Mouse (Mus musculus): Measurements from ENCODE around the gene Gimap8. TPM values are rescaled to one million over a fixed set of nuclear protein-coding genes. Genes with fewer than 3 reads are reported as not detected.

Gimap8 gene
- total and polyA plus RNA-seq, 3 experiments, result not detected

- Histone ChIP-seq H3K79me2 (ENCODE audit: control insufficient read depth, insufficient read depth, low read length, poor library complexity) (no peaks in the 10 kb centered on the region), H3K27ac (ENCODE audit: control insufficient read depth, low read depth, low read length) (no peak overlapping the region), H3K9ac (ENCODE audit: control insufficient read depth, low read depth, low read length, poor library complexity, severe bottlenecking) (no peak overlapping the region), H3K36me3 (ENCODE audit: control insufficient read depth in 1 of 2, insufficient read depth in 2 of 2, low read length in 2 of 2) (no peaks in the 10 kb centered on the region), H3K9me3 (replicated peaks; ENCODE audit: insufficient read depth, low read length) (no peaks in the 10 kb centered on the region), H3K4me1 (ENCODE audit: control insufficient read depth in 1 of 2, insufficient read depth in 2 of 2, low read length in 2 of 2) (no peaks in the 10 kb centered on the region), H3K27me3 (ENCODE audit: control insufficient read depth in 1 of 2, insufficient read depth in 2 of 2, low read length in 2 of 2) (no peaks in the 10 kb centered on the region), H3K4me3 (ENCODE audit: control insufficient read depth in 1 of 2, insufficient read depth in 1 of 2, low read depth in 2 of 2, low read length in 2 of 2) (no peak overlapping the region)
- TF ChIP-seq KAT2A (conservative IDR thresholded peaks at IDR 0.05; ENCODE audit: low read depth, low read length), result no peak
- TF ChIP-seq SMC3 (IDR thresholded peaks at IDR 0.05; ENCODE audit: low read depth, low read length), result no peak
- no peak for TF ChIP-seq EP300 (IDR thresholded peaks at IDR 0.05; ENCODE audit: low read depth in 1 of 2, low read length in 2 of 2)
- no peak for TF ChIP-seq USF1 (IDR thresholded peaks at IDR 0.05; ENCODE audit: low read depth, low read length)
- no peak for TF ChIP-seq MAZ (IDR thresholded peaks at IDR 0.05; ENCODE audit: low read depth, low read length)
- TF ChIP-seq MYC (IDR thresholded peaks at IDR 0.05; ENCODE audit: low read depth, low read length), result no peak
- no peak for TF ChIP-seq TBP (IDR thresholded peaks at IDR 0.05; ENCODE audit: low read depth, low read length)
- TF ChIP-seq MAX (IDR thresholded peaks at IDR 0.05; ENCODE audit: low read length), result no peak
- TF ChIP-seq ZKSCAN1 (IDR thresholded peaks at IDR 0.05; ENCODE audit: low read depth, low read length), result no peak
- no peak for TF ChIP-seq BHLHE40 (IDR thresholded peaks at IDR 0.05; ENCODE audit: borderline replicate concordance, low read depth, low read length)
- no peak for TF ChIP-seq POLR2A (IDR thresholded peaks at IDR 0.05; ENCODE audit: control insufficient read depth in 1 of 2, insufficient read depth in 1 of 2, low read depth in 1 of 2, low read length in 2 of 2, poor library complexity in 1 of 2)
- DNase-seq (ENCODE audit: low read depth, low spot score), result no peak
These were observed 18.0 kb upstream of the Gimap8 start for GRCm38 (mm10) chr6:48628808-48629660.

DNA sequence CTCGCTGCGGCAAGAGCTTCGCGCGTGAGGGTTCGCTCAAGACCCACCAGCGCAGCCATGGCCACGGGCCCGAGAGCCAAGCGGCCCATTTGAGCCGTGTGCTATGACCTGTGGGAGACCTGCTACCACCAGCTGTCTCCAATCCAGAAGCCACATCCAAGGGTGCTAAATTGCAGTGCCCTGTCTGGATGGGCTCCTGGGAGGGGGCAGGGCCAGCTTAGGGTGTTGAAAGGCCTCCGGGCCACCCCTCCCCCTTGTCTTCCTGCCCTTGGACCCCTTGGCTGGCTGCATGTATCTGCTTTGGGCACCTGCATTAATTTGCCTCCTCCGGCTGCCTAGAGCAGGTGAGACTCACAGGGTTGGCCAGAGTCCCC is 17.4 kb upstream of the Gimap8 start:
- Histone ChIP-seq H3K36me3 (ENCODE audit: control insufficient read depth in 1 of 2, insufficient read depth in 2 of 2, low read length in 2 of 2) (no peaks in the 10 kb centered on the region), H3K9me3 (replicated peaks; ENCODE audit: insufficient read depth, low read length) (no peaks in the 10 kb centered on the region), H3K4me3 (ENCODE audit: control insufficient read depth in 1 of 2, insufficient read depth in 1 of 2, low read depth in 2 of 2, low read length in 2 of 2) (no peak overlapping the region), H3K27ac (ENCODE audit: control insufficient read depth, low read depth, low read length) (no peak overlapping the region), H3K79me2 (ENCODE audit: control insufficient read depth, insufficient read depth, low read length, poor library complexity) (no peaks in the 10 kb centered on the region), H3K27me3 (ENCODE audit: control insufficient read depth in 1 of 2, insufficient read depth in 2 of 2, low read length in 2 of 2) (no peaks in the 10 kb centered on the region), H3K4me1 (ENCODE audit: control insufficient read depth in 1 of 2, insufficient read depth in 2 of 2, low read length in 2 of 2) (no peaks in the 10 kb centered on the region), H3K9ac (ENCODE audit: control insufficient read depth, low read depth, low read length, poor library complexity, severe bottlenecking) (no peak overlapping the region)
- no peak for TF ChIP-seq RCOR1 (IDR thresholded peaks at IDR 0.05; ENCODE audit: low read depth, low read length)
- no peak for TF ChIP-seq BHLHE40 (IDR thresholded peaks at IDR 0.05; ENCODE audit: borderline replicate concordance, low read depth, low read length)
- TF ChIP-seq SIN3A (IDR thresholded peaks at IDR 0.05; ENCODE audit: low read length), result no peak
- TF ChIP-seq USF2 (IDR thresholded peaks at IDR 0.05; ENCODE audit: borderline replicate concordance in 1 of 2, insufficient read depth in 1 of 2, low read depth in 1 of 2, low read length in 2 of 2), result no peak
- TF ChIP-seq ZNF384 (IDR thresholded peaks at IDR 0.05; ENCODE audit: low read depth, low read length), result no peak
- no peak for TF ChIP-seq ZMIZ1 (IDR thresholded peaks at IDR 0.05; ENCODE audit: low read depth, low read length)
- no peak for TF ChIP-seq E2F4 (IDR thresholded peaks at IDR 0.05; ENCODE audit: borderline replicate concordance, low read depth, low read length)
- TF ChIP-seq POLR2AphosphoS5 (IDR thresholded peaks at IDR 0.05; ENCODE audit: borderline replicate concordance, low read depth, low read length), result no peak
- no peak for TF ChIP-seq KAT2A (conservative IDR thresholded peaks at IDR 0.05; ENCODE audit: low read depth, low read length)
- no peak for TF ChIP-seq ZC3H11A (IDR thresholded peaks at IDR 0.05; ENCODE audit: low read depth, low read length)
- no peak for TF ChIP-seq MAZ (IDR thresholded peaks at IDR 0.05; ENCODE audit: low read depth, low read length)
- TF ChIP-seq GATA1 (IDR thresholded peaks at IDR 0.05; ENCODE audit: low read depth, low read length), result no peak
- no peak for TF ChIP-seq JUND (IDR thresholded peaks at IDR 0.05; ENCODE audit: low read depth, low read length)
- TF ChIP-seq HCFC1 (IDR thresholded peaks at IDR 0.05; ENCODE audit: low read depth, low read length), result no peak
- no peak for TF ChIP-seq MYC (IDR thresholded peaks at IDR 0.05; ENCODE audit: low read depth, low read length)
- TF ChIP-seq RAD21 (IDR thresholded peaks at IDR 0.05; ENCODE audit: low read depth, low read length), result no peak
- TF ChIP-seq SMC3 (IDR thresholded peaks at IDR 0.05; ENCODE audit: low read depth, low read length), result no peak
- no peak for TF ChIP-seq GABPA (IDR thresholded peaks at IDR 0.05; ENCODE audit: low read depth, low read length)
- no peak for DNase-seq (ENCODE audit: low read depth, low spot score)
